Mouse (Mus musculus) kidney, adult 2 months (tissue): Measurements from ENCODE around the gene E130114P18Rik. TPM values are rescaled to one million over a fixed set of nuclear protein-coding genes. Genes with fewer than 3 reads are reported as not detected.

ENCODE experiments used
- DNase-seq: peaks from one replicate; pipeline ENCODE4 v3.0.0; 2021
- H3K27ac ChIP-seq: fragments of 200-500 bp; 2 replicates; pipeline ENCODE4 v1.5.1; 2012; ENCODE audit warnings: low read depth, low read length, control low read depth, inconsistent platforms; ENCODE audit not compliant: insufficient read depth
- H3K27me3 ChIP-seq: fragments of 200-500 bp; replicated peaks from 2 replicates; pipeline ENCODE4 v1.6.1; 2012; ENCODE audit warnings: mild to moderate bottlenecking, moderate library complexity, low read length, inconsistent platforms; ENCODE audit not compliant: control insufficient read depth, insufficient read depth
- H3K36me3 ChIP-seq: fragments of 200-500 bp; 2 replicates; pipeline ENCODE4 v1.6.1; 2012; ENCODE audit warnings: mild to moderate bottlenecking, moderate library complexity, low read length, inconsistent platforms; ENCODE audit not compliant: control insufficient read depth, insufficient read depth
- H3K4me1 ChIP-seq: fragments of 200-500 bp; 2 replicates; pipeline ENCODE4 v1.6.1; 2011; ENCODE audit warnings: low read length; ENCODE audit not compliant: control insufficient read depth, insufficient read depth
- H3K4me3 ChIP-seq: fragments of 200-500 bp; 2 replicates; pipeline ENCODE4 v1.5.1; 2011; ENCODE audit warnings: mild to moderate bottlenecking, low read depth, low read length, control low read depth; ENCODE audit not compliant: insufficient read depth
- CTCF ChIP-seq: fragments of 200-500 bp; conservative IDR thresholded peaks from 2 replicates; pipeline ENCODE4 v1.5.1; 2011; ENCODE audit warnings: low read depth, mild to moderate bottlenecking, control low read depth, low read length, moderate library complexity, mixed read lengths; ENCODE audit not compliant: insufficient read depth, insufficient read length
- POLR2A ChIP-seq: fragments of 200-500 bp; IDR thresholded peaks from one replicate; pipeline ENCODE4 v1.6.1; 2011; ENCODE audit warnings: low read depth, low read length, control low read depth
- WGBS: fragments of 180-500 bp; shearing (Covaris S2); methylation state at CpG from one replicate; pipeline ENCODE4 v1.1.7; 2018; 5-methylcytosine and 5-hydroxymethylcytosine counted together
- polyA plus RNA-seq: library from polyadenylated mRNA; depleted of rRNA; stranded (reverse); fragments of >200 nt; gene quantifications from 2 replicates; pipeline ENCODE4 v1.2.3, GENCODE M21; 2012

E130114P18Rik gene
- polyA plus RNA-seq, 1 experiment: 0.45 TPM

DNA sequence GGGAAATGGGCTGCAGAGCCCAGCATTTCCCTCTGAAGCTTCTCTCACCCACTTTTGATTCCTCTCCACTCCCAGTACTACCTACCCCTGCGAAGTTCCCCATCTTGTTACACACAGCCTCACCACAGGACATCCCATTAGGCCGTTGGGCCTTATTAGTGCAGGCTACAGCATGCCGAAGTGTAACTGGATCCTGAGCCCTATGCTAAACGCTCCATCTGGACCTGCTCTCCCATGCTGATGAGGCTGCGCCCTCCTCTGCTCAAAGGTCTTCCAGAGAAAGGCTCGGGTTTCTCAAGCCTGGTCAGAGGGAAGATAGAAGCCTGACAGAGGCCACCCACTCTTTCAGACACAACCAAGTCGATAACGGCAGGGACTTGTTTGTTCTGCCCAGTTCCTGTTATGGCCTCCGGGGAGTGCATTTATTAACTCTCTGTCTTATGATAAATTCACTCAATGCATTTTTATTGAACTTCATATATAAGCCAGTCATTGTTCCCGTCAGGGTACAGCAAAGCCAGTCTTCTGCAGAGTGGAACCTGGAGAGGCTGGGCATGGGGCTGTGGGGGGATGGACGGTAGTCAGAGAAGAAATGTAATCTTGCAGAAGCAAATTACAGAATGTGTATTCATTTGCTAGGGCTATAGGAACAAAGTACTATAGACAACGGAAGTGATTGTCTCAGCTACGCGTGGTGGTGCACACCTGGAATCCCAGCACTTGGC lies 148.8 kb downstream of the E130114P18Rik start:
- H3K27me3 ChIP-seq: no peaks in the 10 kb centered on the region
- TF ChIP-seq CTCF: no peak
- TF ChIP-seq POLR2A: no peak
- DNase-seq: no peak
- no peaks in the 10 kb centered on the region for H3K4me1 ChIP-seq
- no peak overlapping the region for H3K27ac ChIP-seq
- H3K4me3 ChIP-seq: no peak overlapping the region
- no peaks in the 10 kb centered on the region for H3K36me3 ChIP-seq
- 38% methylated on average over 14 of the region's 14 CpGs for WGBS

DNA sequence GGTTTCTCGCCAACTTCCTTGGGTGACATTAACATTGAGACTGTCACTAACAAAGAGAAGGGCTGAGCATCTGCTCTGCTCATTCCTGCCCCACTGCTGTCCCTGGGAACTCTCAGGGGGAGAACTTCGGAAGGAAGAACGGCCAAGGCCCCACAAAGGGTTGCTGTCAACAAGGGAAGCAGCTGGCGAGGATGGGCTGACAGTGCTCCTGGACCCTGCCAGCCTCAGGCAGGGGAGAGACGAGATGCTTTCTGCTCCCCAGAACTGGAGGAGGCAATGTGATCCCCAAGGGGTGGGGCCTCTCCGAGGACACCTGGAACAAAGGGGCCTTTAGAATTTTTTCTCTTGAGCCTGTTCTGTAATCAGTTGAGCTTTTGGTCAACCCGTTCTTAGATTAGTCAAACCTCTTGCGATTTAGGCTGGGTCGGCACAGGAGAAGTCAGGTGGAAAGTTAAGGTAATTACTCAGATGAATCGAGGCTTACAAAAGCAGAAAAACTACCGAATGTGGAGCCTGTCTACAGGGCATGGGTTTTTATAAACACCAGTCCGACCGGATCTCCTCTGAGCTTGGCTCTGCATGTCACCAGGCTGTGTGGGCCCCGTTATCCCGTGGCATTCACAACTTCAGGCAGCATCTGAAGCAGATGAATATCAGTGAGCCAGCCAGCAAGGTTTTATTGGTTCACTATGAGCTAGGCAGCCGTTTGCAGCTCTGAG lies 151.7 kb downstream of the E130114P18Rik start:
- TF ChIP-seq POLR2A: no peak
- no peak for TF ChIP-seq CTCF
- no peaks in the 10 kb centered on the region for H3K4me1 ChIP-seq
- DNase-seq: no peak
- WGBS: 44% methylated on average over 16 of the region's 16 CpGs
- H3K27ac ChIP-seq: no peak overlapping the region
- no peak overlapping the region for H3K4me3 ChIP-seq
- H3K27me3 ChIP-seq: no peaks in the 10 kb centered on the region
- H3K36me3 ChIP-seq: no peaks in the 10 kb centered on the region

DNA sequence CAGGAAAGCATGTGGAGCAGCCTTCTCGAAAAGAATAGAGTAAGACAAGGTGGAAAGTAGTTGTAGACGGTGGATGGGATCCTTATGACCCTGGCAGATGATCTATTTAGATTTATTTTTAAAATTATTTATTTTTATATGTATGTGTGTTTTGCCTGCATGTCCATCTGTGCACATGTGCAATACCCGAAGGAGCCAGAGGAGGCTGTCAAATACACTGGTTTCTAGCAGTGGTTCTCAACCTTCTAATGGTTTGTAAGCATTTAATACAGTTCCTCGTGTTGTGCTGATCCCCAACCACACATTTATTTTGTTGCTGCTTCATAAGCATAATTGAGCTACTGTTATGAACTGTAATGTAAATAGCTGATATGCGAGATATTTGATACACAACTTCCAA lies 154.7 kb downstream of the E130114P18Rik start:
- Histone ChIP-seq H3K4me1 (no peaks in the 10 kb centered on the region), H3K4me3 (no peak overlapping the region), H3K27ac (no peak overlapping the region), H3K36me3 (no peaks in the 10 kb centered on the region), H3K27me3 (no peaks in the 10 kb centered on the region)
- WGBS: 78% methylated on average over 5 of the region's 5 CpGs
- TF ChIP-seq POLR2A (no peak), CTCF (0 out of 2 replicates have a peak, but pooled peaks have one; percentile 26)
- DNase-seq: no peak

DNA sequence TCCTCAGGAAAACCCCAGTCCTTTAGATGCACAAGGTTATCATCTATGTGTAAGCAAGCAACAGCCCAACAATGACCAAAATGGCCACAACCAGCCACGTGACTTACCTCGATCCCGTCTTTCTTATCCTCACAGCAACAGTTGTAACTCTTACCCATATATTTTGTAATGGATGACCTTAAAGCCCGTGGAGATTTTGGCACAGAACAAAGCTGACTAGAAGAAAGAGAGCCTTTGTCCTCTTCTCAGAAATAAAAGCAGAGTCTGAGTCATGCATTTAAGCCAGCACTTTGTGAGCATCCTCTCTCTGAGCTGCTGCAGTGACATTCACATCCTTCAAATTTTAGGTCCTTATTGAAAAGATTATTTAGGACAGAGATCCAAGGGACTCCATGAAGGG lies 156.1 kb downstream of the E130114P18Rik start:
- H3K27ac ChIP-seq: no peak overlapping the region
- H3K4me1 ChIP-seq: no peaks in the 10 kb centered on the region
- no peaks in the 10 kb centered on the region for H3K36me3 ChIP-seq
- DNase-seq: no peak
- no peak overlapping the region for H3K4me3 ChIP-seq
- TF ChIP-seq POLR2A (no peak), CTCF (no peak)
- no peaks in the 10 kb centered on the region for H3K27me3 ChIP-seq
- 87% methylated on average over 4 of the region's 4 CpGs for WGBS

DNA sequence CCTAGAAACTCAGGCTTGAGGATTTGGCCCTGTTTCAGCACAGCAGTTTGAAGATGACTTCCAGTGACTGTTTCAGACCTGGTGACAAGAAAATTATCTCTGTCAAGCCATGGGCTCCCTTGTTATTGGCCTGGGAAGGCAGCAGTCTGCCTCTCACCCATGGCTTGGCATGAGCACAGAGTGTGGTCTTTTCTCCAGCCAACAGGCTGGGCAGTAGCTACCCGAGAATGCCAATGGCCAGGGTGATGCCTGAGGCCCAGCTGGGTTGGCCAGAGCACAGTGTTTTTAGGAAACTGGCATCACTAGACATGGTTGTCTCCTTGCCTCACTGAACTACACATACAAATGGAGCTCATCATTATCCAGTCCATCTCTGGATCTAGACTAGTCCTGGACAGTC lies 157.5 kb downstream of the E130114P18Rik start:
- TF ChIP-seq POLR2A: no peak
- no peak for TF ChIP-seq CTCF
- Histone ChIP-seq H3K4me3 (no peak overlapping the region), H3K4me1 (no peaks in the 10 kb centered on the region), H3K27ac (no peak overlapping the region), H3K36me3 (no peaks in the 10 kb centered on the region), H3K27me3 (no peaks in the 10 kb centered on the region)
- DNase-seq: no peak
- 100% methylated on average over 1 of the region's 1 CpGs for WGBS

DNA sequence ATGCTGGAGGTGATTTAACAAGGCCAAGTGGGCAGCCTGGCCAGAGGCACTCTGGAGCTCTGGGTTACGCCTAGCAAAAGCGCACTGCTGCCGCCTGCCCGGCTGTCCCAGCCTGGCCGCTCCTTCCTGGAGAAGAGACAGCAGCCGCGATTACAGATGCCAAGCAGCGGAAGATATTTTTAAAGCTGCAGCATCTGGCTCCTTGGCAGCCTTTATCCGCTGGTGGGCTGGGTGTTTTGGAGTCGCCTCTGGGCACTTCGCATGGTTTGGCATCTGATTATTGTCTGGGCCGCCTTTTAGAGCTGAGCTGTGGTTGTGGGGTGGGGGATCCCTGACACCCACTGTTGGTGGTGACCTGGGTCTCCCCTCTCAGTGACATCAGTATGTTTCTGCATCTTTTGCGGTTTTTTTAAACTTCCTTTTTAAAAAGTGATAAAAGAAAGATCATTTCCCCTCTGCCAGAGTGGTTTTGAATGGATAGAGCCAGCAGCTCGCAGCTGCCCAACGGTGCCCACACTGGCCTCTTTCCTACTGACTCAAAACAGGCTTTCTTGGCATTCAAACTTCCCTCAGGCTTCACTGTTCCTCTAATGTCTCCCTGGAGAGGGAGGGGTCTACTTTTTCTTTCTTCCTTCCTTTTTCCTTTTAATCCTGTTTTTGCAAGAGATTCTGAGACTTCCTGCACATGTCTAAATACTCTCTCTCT lies 159.1 kb downstream of the E130114P18Rik start:
- no peak for TF ChIP-seq CTCF
- TF ChIP-seq POLR2A: no peak
- no peak for DNase-seq
- Histone ChIP-seq H3K36me3 (no peaks in the 10 kb centered on the region), H3K4me1 (no peaks in the 10 kb centered on the region), H3K27ac (no peak overlapping the region), H3K4me3 (no peak overlapping the region), H3K27me3 (no peaks in the 10 kb centered on the region)
- WGBS: 51% methylated on average over 15 of the region's 15 CpGs

DNA sequence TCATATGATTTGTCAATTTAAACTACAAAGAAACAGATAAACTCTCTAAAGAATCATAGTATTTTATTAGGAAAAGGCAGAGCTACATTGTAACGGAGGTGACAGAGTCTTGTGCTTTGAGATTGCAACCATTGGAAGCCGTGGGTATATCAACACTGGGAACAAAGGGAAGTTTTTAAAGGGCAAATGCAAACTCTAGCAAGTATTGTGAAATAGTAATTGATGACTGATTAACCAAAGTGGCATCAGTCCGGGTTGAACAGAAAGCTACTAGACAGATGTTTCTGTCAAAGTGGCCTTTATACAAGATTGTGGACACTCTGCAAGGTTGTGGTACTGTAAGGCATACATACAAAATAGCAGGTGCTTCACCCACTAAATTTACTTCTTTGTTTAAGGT lies 162.8 kb downstream of the E130114P18Rik start:
- H3K4me1 ChIP-seq: no peaks in the 10 kb centered on the region
- TF ChIP-seq CTCF (no peak), POLR2A (no peak)
- no peak overlapping the region for H3K27ac ChIP-seq
- H3K36me3 ChIP-seq: no peaks in the 10 kb centered on the region
- 67% methylated on average over 3 of the region's 3 CpGs for WGBS
- no peak overlapping the region for H3K4me3 ChIP-seq
- peak; percentile 10 for DNase-seq
- no peaks in the 10 kb centered on the region for H3K27me3 ChIP-seq
